Mouse (Mus musculus) cortical plate, adult 2 months (tissue): ENCODE data around the gene St3gal5. TPM values are rescaled to one million over a fixed set of nuclear protein-coding genes. Genes with fewer than 3 reads are reported as not detected.
"Not testable (repeated sequence)": the region's sequence is repeated elsewhere in the genome, so short reads cannot be mapped to it uniquely, and the experiment has no call there.

Experiments
- H3K27ac ChIP-seq: fragments of 200-500 bp; 2 replicates; pipeline ENCODE4 v1.5.1; 2012; ENCODE audit warnings: low read length, control low read depth, inconsistent platforms; ENCODE audit not compliant: insufficient read depth
- H3K4me1 ChIP-seq: fragments of 200-500 bp; 2 replicates; pipeline ENCODE4 v1.6.1; 2011; ENCODE audit warnings: low read length; ENCODE audit not compliant: control insufficient read depth, insufficient read depth
- H3K4me3 ChIP-seq: fragments of 200-500 bp; 2 replicates; pipeline ENCODE4 v1.5.1; 2011; ENCODE audit warnings: mild to moderate bottlenecking, low read length, control low read depth; ENCODE audit not compliant: insufficient read depth
- CTCF ChIP-seq: fragments of 200-500 bp; IDR thresholded peaks from 2 replicates; pipeline ENCODE4 v1.5.1; 2011; ENCODE audit warnings: mild to moderate bottlenecking, control low read depth, low read length; ENCODE audit not compliant: insufficient read depth; ENCODE audit errors: extremely low read depth
- POLR2A ChIP-seq: fragments of 200-500 bp; IDR thresholded peaks from 2 replicates; pipeline ENCODE4 v1.6.1; 2011; ENCODE audit warnings: mild to moderate bottlenecking, low read length, control low read depth; ENCODE audit not compliant: insufficient read depth; ENCODE audit errors: extremely low read depth
- polyA plus RNA-seq: library from polyadenylated mRNA; depleted of rRNA; stranded (reverse); fragments of >200 nt; gene quantifications from 2 replicates; pipeline ENCODE4 v1.2.3, GENCODE M21; 2012

St3gal5 gene
- polyA plus RNA-seq, 1 experiment = 126 TPM

DNA sequence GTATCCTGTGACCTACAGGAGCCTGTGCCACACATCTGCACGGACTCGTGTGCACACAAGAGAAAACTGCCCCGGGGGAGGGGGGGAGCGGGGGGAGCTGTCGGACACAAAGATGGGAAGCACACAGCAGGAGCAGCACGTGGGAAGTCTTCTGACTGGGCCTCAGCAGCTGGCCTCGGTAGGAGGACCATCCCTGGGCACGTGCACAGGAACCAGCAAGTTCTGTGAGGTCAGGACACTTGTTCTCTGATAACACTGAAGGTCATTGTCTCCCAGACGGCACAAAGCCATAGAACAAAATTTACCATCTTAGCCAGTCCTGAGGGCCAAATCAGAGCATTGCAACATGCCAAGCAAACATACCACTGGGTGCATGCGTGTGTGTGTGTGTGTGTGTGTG, 43.8 kb downstream of the St3gal5 start:
- no peak overlapping the region for H3K27ac ChIP-seq
- no peak overlapping the region for H3K4me3 ChIP-seq
- TF ChIP-seq POLR2A (no peak), CTCF (no peak)
- H3K4me1 ChIP-seq = no peaks in the 10 kb centered on the region

- H3K4me3 ChIP-seq = no peak overlapping the region
- TF ChIP-seq CTCF (no peak), POLR2A (no peak)
- no peak overlapping the region for H3K27ac ChIP-seq
- H3K4me1 ChIP-seq = no peaks in the 10 kb centered on the region
Observed at GRCm38 (mm10) chr6:72142561-72142960, 45.2 kb downstream of the St3gal5 start.

GRCm38 (mm10) chr6:72144353-72144752, 47.0 kb downstream of the St3gal5 start:
- H3K4me3 ChIP-seq = no peak overlapping the region
- no peak overlapping the region for H3K27ac ChIP-seq
- H3K4me1 ChIP-seq = no peaks in the 10 kb centered on the region
- TF ChIP-seq POLR2A = no peak
- TF ChIP-seq CTCF = no peak

DNA sequence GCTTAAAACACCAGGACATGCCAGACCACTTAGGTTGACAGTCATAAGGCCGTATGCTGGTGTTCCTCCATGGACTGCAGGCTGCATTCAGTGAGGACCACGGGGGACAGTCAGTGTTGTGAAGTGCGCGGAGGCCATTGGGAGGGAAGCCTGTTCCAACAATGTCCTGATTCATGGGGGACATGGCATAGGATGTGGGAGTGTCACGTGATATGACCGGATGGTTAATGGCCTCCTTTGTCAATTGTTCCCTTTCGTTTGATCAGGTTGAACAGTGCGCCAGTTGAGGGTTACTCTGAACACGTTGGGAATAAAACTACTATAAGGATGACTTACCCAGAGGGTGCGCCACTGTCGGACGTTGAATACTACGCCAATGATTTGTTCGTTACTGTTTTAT, 49.4 kb downstream of the St3gal5 start:
- no peak overlapping the region for H3K4me3 ChIP-seq
- no peak overlapping the region for H3K27ac ChIP-seq
- TF ChIP-seq POLR2A = no peak
- no peaks in the 10 kb centered on the region for H3K4me1 ChIP-seq

DNA sequence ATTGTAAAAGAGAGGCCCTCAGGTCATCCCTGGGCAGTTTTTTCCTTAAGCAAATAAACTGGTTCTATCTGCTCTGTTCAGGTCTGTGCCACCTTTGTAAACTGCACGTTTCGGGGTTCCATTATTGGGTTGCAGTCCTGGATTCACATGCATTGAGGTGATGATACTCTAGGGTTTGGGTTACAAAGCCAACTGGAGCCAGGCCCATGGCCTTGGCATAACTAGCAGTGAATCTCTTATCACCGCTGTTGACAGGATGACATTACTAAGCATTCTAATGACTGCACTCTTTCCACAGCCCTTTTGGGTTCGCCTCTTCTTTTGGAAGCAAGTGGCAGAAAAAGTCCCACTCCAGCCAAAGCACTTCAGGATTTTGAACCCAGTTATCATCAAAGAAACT, 51.3 kb downstream of the St3gal5 start:
- TF ChIP-seq CTCF (no peak), POLR2A (no peak)
- Histone ChIP-seq H3K27ac (no peak overlapping the region), H3K4me1 (no peaks in the 10 kb centered on the region), H3K4me3 (no peak overlapping the region)

GRCm38 (mm10) chr6:72149797-72150196, 52.4 kb downstream of the St3gal5 start:
- H3K27ac ChIP-seq = no peak overlapping the region
- no peaks in the 10 kb centered on the region for H3K4me1 ChIP-seq
- H3K4me3 ChIP-seq = no peak overlapping the region
- TF ChIP-seq CTCF = no peak
- TF ChIP-seq POLR2A = no peak

GRCm38 (mm10) chr6:72152707-72153106, 55.3 kb downstream of the St3gal5 start:
- Histone ChIP-seq H3K4me3 (no peak overlapping the region), H3K4me1 (no peaks in the 10 kb centered on the region), H3K27ac (no peak overlapping the region)
- TF ChIP-seq POLR2A (no peak), CTCF (no peak)

- TF ChIP-seq CTCF = no peak
- no peak for TF ChIP-seq POLR2A
- Histone ChIP-seq H3K4me1 (no peaks in the 10 kb centered on the region), H3K4me3 (no peak overlapping the region), H3K27ac (no peak overlapping the region)
Observed at GRCm38 (mm10) chr6:72153455-72153854, 56.1 kb downstream of the St3gal5 start.

- not testable (repeated sequence) for H3K27ac ChIP-seq
Observed at GRCm38 (mm10) chr6:72154008-72154407, 56.6 kb downstream of the St3gal5 start.

GRCm38 (mm10) chr6:72154938-72155531, 57.6 kb downstream of the St3gal5 start:
- Histone ChIP-seq H3K4me1 (no peaks in the 10 kb centered on the region), H3K4me3 (no peak overlapping the region), H3K27ac (no peak overlapping the region)
- TF ChIP-seq CTCF = no peak
- no peak for TF ChIP-seq POLR2A

More at GRCm38 (mm10) chr6:72154008-72154407, 56.6 kb downstream of the St3gal5 start:
- not testable (repeated sequence) for H3K4me3 ChIP-seq, H3K4me1 ChIP-seq

DNA sequence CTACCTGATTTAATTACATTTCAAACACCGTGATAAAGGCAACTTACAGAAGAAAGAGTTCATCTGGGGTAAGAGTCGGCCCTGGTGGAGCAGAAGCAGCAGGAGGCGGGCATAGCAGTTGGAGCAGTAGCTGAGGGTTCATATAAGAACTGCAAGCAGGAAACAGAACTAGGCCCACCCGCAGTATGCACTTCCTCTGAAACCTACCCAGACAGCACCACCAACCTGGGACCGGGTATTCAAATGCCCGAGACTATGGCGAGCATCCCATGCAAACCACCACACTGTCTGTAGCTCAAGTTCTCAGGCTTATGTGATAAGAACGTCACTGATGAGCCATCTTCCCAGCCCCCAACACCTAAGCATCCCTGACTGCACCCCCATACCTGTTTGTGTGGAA, 58.3 kb downstream of the St3gal5 start:
- no peaks in the 10 kb centered on the region for H3K4me1 ChIP-seq
- no peak for TF ChIP-seq POLR2A
- no peak for TF ChIP-seq CTCF
- no peak overlapping the region for H3K27ac ChIP-seq
- no peak overlapping the region for H3K4me3 ChIP-seq
